Mouse (Mus musculus): ENCODE results near the gene Sstr4. TPM values are rescaled to one million over a fixed set of nuclear protein-coding genes. Genes with fewer than 3 reads are reported as not detected.

The Sstr4 gene
- total RNA-seq (2021), result 10 to 100 TPM; 39.1 to 41.7 TPM

DNA sequence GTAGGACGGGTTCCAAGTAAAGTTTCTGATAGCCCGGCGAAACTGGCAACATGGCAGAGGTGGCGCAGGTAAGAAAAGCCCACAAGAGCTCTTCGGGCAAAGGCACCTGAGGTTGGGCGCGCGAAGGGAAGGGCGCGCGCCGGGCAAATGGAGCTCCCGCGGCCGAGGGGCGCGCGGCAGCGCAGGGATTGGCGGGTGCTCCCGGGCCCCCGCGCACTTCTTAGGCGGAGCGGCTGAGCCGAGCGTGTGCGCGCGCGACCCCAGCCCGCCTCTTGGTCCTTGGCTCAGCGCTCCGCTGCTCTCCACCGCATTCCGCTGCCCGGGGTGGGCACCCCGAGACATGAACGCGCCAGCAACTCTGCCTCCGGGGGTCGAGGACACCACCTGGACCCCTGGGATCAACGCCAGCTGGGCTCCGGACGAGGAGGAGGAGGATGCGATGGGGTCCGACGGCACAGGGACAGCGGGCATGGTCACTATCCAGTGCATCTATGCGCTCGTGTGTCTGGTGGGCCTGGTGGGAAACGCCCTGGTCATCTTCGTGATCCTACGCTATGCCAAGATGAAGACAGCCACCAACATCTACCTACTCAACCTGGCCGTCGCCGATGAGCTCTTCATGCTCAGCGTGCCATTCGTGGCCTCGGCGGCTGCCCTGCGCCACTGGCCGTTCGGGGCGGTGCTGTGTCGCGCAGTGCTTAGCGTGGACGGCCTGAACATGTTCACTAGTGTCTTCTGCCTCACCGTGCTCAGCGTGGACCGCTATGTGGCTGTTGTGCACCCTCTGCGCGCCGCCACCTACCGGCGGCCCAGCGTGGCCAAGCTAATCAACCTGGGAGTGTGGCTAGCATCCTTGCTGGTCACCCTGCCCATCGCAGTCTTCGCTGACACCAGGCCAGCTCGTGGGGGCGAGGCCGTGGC lies at the start of gene Sstr4:
Sstr4 (plus strand) TSS at position 214 of the 921 bp plus-strand sequence.
- DNase-seq (ENCODE audit: extremely low spot score in 1 of 2, low spot score in 2 of 2), result peak in 1 of 2 experiments; percentile 74
- intact Hi-C loops (cut with DNase I), result loop anchor here (5.0 kb wide), 2 partner anchors 73 to 273 kb away; no protein-coding TSS in a partner anchor

GRCm38 (mm10) chr2:148345373-148345772 lies 49.8 kb upstream of the Sstr4 start:
- no peak for DNase-seq (ENCODE audit: extremely low spot score in 1 of 2, low spot score in 2 of 2)
- intact Hi-C loops (cut with DNase I), result no loop called here

GRCm38 (mm10) chr2:148346976-148347375 lies 48.2 kb upstream of the Sstr4 start:
- intact Hi-C loops (cut with DNase I), result no loop called here
- DNase-seq (ENCODE audit: extremely low spot score in 1 of 2, low spot score in 2 of 2), result no peak

- intact Hi-C loops (cut with DNase I), result no loop called here
- DNase-seq (ENCODE audit: extremely low spot score in 1 of 2, low spot score in 2 of 2), result no peak
Measured at GRCm38 (mm10) chr2:148349509-148350307, 45.4 kb upstream of the Sstr4 start.

GRCm38 (mm10) chr2:148350460-148350859 lies 44.7 kb upstream of the Sstr4 start:
- intact Hi-C loops (cut with DNase I), result no loop called here
- no peak for DNase-seq (ENCODE audit: extremely low spot score in 1 of 2, low spot score in 2 of 2)

GRCm38 (mm10) chr2:148352655-148353054 lies 42.5 kb upstream of the Sstr4 start:
- intact Hi-C loops (cut with DNase I), result no loop called here

GRCm38 (mm10) chr2:148357145-148357544 lies 38.0 kb upstream of the Sstr4 start:
- intact Hi-C loops (cut with DNase I), result no loop called here
- no peak for DNase-seq (ENCODE audit: extremely low spot score in 1 of 2, low spot score in 2 of 2)

More at GRCm38 (mm10) chr2:148352655-148353054, 42.5 kb upstream of the Sstr4 start:
- DNase-seq (ENCODE audit: extremely low spot score in 1 of 2, low spot score in 2 of 2), result no peak

GRCm38 (mm10) chr2:148364536-148364935 lies 30.6 kb upstream of the Sstr4 start:
- intact Hi-C loops (cut with DNase I), result no loop called here

GRCm38 (mm10) chr2:148365227-148365626 lies 29.9 kb upstream of the Sstr4 start:
- intact Hi-C loops (cut with DNase I), result no loop called here
- DNase-seq (ENCODE audit: extremely low spot score in 1 of 2, low spot score in 2 of 2), result no peak

More at GRCm38 (mm10) chr2:148364536-148364935, 30.6 kb upstream of the Sstr4 start:
- peak in 1 of 2 experiments; percentile 46 for DNase-seq (ENCODE audit: extremely low spot score in 1 of 2, low spot score in 2 of 2)

DNA sequence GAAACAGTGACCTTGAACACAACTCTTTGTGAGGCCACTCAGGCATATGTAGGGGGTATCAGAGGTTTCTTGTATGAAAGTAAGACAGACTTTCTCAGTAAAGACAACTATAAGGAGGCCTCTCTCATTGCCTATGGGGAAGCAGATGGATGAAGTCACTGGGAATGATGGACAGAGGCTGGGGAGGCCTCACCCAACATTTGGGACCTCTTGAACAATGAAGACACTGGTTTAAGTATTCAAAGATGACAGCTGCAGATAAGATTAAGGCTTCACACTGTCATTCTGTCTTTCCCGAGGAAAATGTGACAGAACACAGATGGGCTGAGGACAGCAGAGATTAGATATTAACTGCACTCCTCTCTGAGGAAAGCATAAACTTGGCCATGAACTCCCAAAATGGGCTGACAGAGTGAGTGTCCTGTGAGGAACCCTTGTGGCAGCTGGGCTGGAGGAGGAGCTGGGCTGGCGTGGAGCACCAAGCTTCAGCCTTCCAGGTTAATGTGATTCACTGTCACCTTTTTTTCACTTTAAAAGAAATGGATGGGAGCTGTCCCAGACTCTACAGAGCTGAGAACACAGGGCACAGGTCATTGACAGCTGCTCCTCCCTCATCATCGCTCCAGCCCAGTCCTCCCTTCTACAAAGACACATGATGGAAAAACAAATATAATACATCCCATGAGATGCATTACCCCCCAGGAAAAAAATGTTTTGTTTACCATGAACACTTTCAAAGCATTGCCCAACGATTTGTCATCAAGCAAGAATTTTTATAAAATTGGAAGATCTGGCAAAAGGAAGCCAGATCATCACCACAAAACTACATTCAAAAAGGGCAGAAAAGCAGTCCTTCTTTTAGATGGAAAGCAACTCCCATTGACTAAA lies 23.2 kb upstream of the Sstr4 start:
- no peak for DNase-seq (ENCODE audit: extremely low spot score in 1 of 2, low spot score in 2 of 2)
- intact Hi-C loops (cut with DNase I), result no loop called here

DNA sequence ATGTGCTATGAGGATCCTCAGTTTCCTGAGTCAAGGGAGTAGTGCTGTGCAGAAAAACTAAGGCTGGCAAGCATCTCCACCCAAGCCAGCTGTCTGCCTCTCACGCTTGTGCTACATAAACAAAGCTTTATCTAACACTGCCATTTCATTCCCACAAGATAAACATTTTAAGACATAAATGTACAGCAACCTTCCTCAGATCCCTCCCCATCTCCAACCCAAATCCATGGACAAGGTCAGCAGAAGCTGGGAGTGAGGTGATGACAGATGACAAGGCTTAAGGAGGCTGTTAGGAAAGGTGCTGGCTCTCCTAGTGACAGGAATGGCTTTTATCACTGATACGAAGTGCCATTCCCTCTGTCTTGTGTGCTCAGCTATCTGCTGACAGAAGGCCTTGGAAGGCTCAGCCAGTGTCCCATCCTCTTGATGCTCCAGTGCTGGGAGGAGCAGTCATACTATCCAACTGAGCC lies 21.5 kb upstream of the Sstr4 start:
- intact Hi-C loops (cut with DNase I), result no loop called here
- no peak for DNase-seq (ENCODE audit: extremely low spot score in 1 of 2, low spot score in 2 of 2)

- intact Hi-C loops (cut with DNase I), result no loop called here
- peak in 1 of 2 experiments; percentile 46 for DNase-seq (ENCODE audit: extremely low spot score in 1 of 2, low spot score in 2 of 2)
Measured at GRCm38 (mm10) chr2:148375326-148376150, 19.6 kb upstream of the Sstr4 start.

- DNase-seq (ENCODE audit: extremely low spot score in 1 of 2, low spot score in 2 of 2), result no peak
- intact Hi-C loops (cut with DNase I), result no loop called here
Measured at GRCm38 (mm10) chr2:148378817-148379342, 16.3 kb upstream of the Sstr4 start.

GRCm38 (mm10) chr2:148379899-148380413 lies 15.2 kb upstream of the Sstr4 start:
- no peak for DNase-seq (ENCODE audit: extremely low spot score in 1 of 2, low spot score in 2 of 2)
- intact Hi-C loops (cut with DNase I), result no loop called here

DNA sequence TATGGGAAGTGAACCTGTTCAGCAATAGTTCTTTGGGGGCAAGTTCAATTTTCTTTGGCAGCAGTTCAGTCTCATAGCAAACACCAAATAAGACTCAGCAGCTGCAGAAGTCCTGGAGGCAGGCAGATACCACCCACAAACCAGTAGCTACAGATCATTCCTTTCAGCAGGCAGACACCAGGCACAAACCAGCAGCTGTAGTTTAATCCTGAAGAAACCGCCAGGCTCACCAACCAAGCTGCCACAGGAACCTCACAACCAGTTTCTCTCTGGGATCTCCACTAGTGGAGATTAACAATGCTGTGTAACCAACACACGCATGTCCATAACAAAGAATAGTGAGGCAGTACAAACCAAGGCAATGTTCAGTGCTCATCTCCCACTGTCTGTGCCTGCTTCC lies 14.1 kb upstream of the Sstr4 start:
- intact Hi-C loops (cut with DNase I), result no loop called here
- no peak for DNase-seq (ENCODE audit: extremely low spot score in 1 of 2, low spot score in 2 of 2)

GRCm38 (mm10) chr2:148386476-148386875 lies 8.7 kb upstream of the Sstr4 start:
- DNase-seq (ENCODE audit: extremely low spot score in 1 of 2, low spot score in 2 of 2), result no peak
- intact Hi-C loops (cut with DNase I), result no loop called here

- intact Hi-C loops (cut with DNase I), result no loop called here
Measured at GRCm38 (mm10) chr2:148386927-148387326, 8.2 kb upstream of the Sstr4 start.

More at GRCm38 (mm10) chr2:148386927-148387326, 8.2 kb upstream of the Sstr4 start:
- DNase-seq (ENCODE audit: extremely low spot score in 1 of 2, low spot score in 2 of 2), result no peak
